8 mouse cellular contexts compared by ENCODE assay signal in the genomic region with DNA sequence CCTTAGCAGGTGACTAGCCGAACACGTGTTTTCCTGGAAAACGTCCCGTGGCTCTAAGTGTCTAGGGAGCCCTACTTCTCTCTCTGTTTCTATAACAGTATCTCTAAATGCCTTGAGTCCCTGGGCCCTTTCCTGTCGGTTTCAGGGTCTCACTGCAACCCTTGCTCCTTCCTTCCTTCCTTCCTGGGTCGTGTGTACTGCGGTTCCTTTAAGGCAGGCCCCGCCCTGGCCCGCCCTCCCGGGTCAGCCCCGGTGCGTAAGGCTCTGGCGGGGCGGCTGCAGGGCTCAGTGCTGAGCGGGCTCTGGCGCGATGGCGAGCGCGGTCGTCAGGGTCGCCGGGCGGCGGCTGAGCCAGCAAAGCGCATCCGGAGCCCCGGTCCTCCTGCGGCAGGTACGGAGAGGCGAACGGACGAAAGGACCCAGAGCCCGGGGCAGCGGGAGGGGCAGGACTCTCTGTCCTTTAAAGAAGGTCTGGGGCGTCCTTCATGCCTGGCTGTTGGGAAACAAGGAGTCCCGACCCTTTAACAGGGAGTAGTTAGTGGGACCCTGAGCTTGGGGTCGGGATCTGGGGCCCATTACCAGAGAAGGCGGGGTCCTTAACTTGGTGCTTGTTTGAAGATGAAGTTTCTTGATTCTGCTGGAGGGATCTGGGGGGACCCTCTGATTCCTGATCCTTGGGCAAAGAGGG. TPM values are rescaled to one million over a fixed set of nuclear protein-coding genes. Genes with fewer than 3 reads are reported as not detected.
DNase-seq lines count a peak whose midpoint lies in the region; ATAC-seq and TF ChIP-seq lines count a peak whose summit lies in the region.

No protein-coding gene starts in this region.

- peak; percentile 48 for DNase-seq in ES-CJ7 (ENCODE audit: low read depth, low spot score)
- peak; percentile 61 for DNase-seq in c-Kit-positive CD71-positive TER-119-positive erythroid progenitor cells, embryonic 14.5 days (ENCODE audit: low spot score)
- DNase-seq in forebrain, embryonic 11.5 days (ENCODE audit: low spot score): peak; percentile 87
- DNase-seq in heart, postnatal 10 days: peak; percentile 75 to 81
- DNase-seq in kidney, postnatal 36 days: peak; percentile 79 to 91
- DNase-seq in thymus, adult 2 months: peak; percentile 82

- peak overlapping the region; percentile 75 for H3K4me2 ChIP-seq in forebrain, embryonic 11.5 days (ENCODE audit: low read depth, low read length, severe bottlenecking)
- peak overlapping the region; percentile 92 for H3K4me2 ChIP-seq in lung, embryonic 16.5 days (ENCODE audit: low read depth, low read length)

- TF ChIP-seq CTCF in olfactory bulb, adult 2 months (IDR thresholded peaks at IDR 0.05; ENCODE audit: insufficient read depth, low read depth, low read length): no peak
- no peak for TF ChIP-seq CTCF in thymus, adult 2 months (IDR thresholded peaks at IDR 0.05; ENCODE audit: borderline replicate concordance, control insufficient read depth, extremely low read depth, insufficient read depth, low read length, poor library complexity)

- peak overlapping the region; percentile 61 for H3K4me3 ChIP-seq in forebrain, embryonic 11.5 days (ENCODE audit: low read depth, low read length)
- peak overlapping the region; percentile 75 for H3K4me3 ChIP-seq in lung, embryonic 16.5 days (ENCODE audit: low read length)
- peak overlapping the region; percentile 64 for H3K4me3 ChIP-seq in olfactory bulb, adult 2 months (ENCODE audit: insufficient read depth, low read depth, low read length)
- H3K4me3 ChIP-seq in thymus, adult 2 months (ENCODE audit: control insufficient read depth, insufficient read depth, low read length): peak overlapping the region; percentile 91

- no peaks in the 10 kb centered on the region for H3K36me3 ChIP-seq in forebrain, embryonic 11.5 days (ENCODE audit: control insufficient read depth, insufficient read depth, low read length)
- H3K36me3 ChIP-seq in lung, embryonic 16.5 days (ENCODE audit: control insufficient read depth, insufficient read depth, low read length): no peaks in the 10 kb centered on the region
- no peaks in the 10 kb centered on the region for H3K36me3 ChIP-seq in thymus, adult 2 months (ENCODE audit: control insufficient read depth, insufficient read depth, low read length)

- peak overlapping the region; percentile 72 for H3K9ac ChIP-seq in forebrain, embryonic 11.5 days (ENCODE audit: low read length)
- H3K9ac ChIP-seq in lung, embryonic 16.5 days (ENCODE audit: low read length): peak overlapping the region; percentile 83

- intact Hi-C loops in heart, postnatal 10 days (cut with DNase I): no loop called here

- H3K9me3 ChIP-seq in forebrain, embryonic 11.5 days (ENCODE audit: control insufficient read depth, low read length): no peaks in the 10 kb centered on the region
- no peaks in the 10 kb centered on the region for H3K9me3 ChIP-seq in lung, embryonic 16.5 days (ENCODE audit: control insufficient read depth, low read length)

- no peaks in the 10 kb centered on the region for H3K27me3 ChIP-seq in forebrain, embryonic 11.5 days (ENCODE audit: control insufficient read depth, insufficient read depth, low read length)
- no peaks in the 10 kb centered on the region for H3K27me3 ChIP-seq in lung, embryonic 16.5 days (ENCODE audit: control insufficient read depth, insufficient read depth, low read depth, low read length)
- no peaks in the 10 kb centered on the region for H3K27me3 ChIP-seq in thymus, adult 2 months (ENCODE audit: control insufficient read depth, insufficient read depth, low read length)

- TF ChIP-seq POLR2A in olfactory bulb, adult 2 months (IDR thresholded peaks at IDR 0.05; ENCODE audit: insufficient read depth, low read depth, low read length): peak; percentile 65; the same call in 1 of the 2 replicates
- TF ChIP-seq POLR2A in thymus, adult 2 months (IDR thresholded peaks at IDR 0.05; ENCODE audit: control insufficient read depth, extremely low read depth, insufficient read depth, low read length, poor library complexity): peak; percentile 77

- H3K27ac ChIP-seq in forebrain, embryonic 11.5 days (ENCODE audit: low read depth, low read length): no peak overlapping the region
- no peak overlapping the region for H3K27ac ChIP-seq in lung, embryonic 16.5 days (ENCODE audit: low read length)
- H3K27ac ChIP-seq in olfactory bulb, adult 2 months (ENCODE audit: insufficient read depth, low read depth, low read length): no peak overlapping the region
- H3K27ac ChIP-seq in thymus, adult 2 months (ENCODE audit: control insufficient read depth, insufficient read depth, low read length): no peak overlapping the region

- WGBS in forebrain, embryonic 11.5 days: 2% methylated on average over 38 of the region's 39 CpGs
- WGBS in lung, embryonic 16.5 days: 1% methylated on average over 39 of the region's 39 CpGs
- 2% methylated on average over 39 of the region's 39 CpGs for WGBS in olfactory bulb, adult 2 months
- WGBS in thymus, adult 2 months: 1% methylated on average over 39 of the region's 39 CpGs

- ATAC-seq in forebrain, embryonic 11.5 days (replicated peaks; ENCODE audit: low FRiP score): peak; percentile 94
- peak; percentile 94 for ATAC-seq in lung, embryonic 16.5 days (ENCODE audit: low read depth)

- H3K4me1 ChIP-seq in forebrain, embryonic 11.5 days (replicated peaks; ENCODE audit: control insufficient read depth, insufficient read depth, low read length): peaks cover 6% of the 10 kb centered on the region; the same call in 1 of the 2 replicates
- H3K4me1 ChIP-seq in lung, embryonic 16.5 days (replicated peaks; ENCODE audit: control insufficient read depth, insufficient read depth, low read length): peaks cover 16% of the 10 kb centered on the region; the same call in 1 of the 2 replicates
- H3K4me1 ChIP-seq in olfactory bulb, adult 2 months (ENCODE audit: control insufficient read depth, insufficient read depth, low read length): peaks cover 10% of the 10 kb centered on the region
- H3K4me1 ChIP-seq in thymus, adult 2 months (replicated peaks; ENCODE audit: control insufficient read depth, insufficient read depth, low read length): peaks cover 14% of the 10 kb centered on the region

RNA-seq across cellular contexts. Expression of gene Zfp575, which starts 6.3 kb away (rescaled TPM):
- 2.2 and 2.5 TPM in 2 replicates for polyA plus RNA-seq in forebrain, embryonic 11.5 days (2014; fragmentation: Nextera tagmentation; extraction: Ambion mirVana)
- total RNA-seq in heart, postnatal 10 days (2021): under 1 TPM; 0.32 to 0.45 TPM
- polyA plus RNA-seq in lung, embryonic 16.5 days (2015; fragmentation: Nextera tagmentation; extraction: Ambion mirVana): 2.2 and 2.3 TPM in 2 replicates
- polyA plus RNA-seq in olfactory bulb, adult 2 months (2012; ENCODE audit: insufficient read depth, insufficient read length, low replicate concordance, missing spikeins): not detected in 2 replicates
- polyA plus RNA-seq in thymus, adult 2 months (2012; rRNA removed): 0.24 and 0.98 TPM in 2 replicates

RNA-seq across cellular contexts. Expression of gene Ethe1, which starts 6.4 kb away (rescaled TPM):
- polyA plus RNA-seq in forebrain, embryonic 11.5 days (2014; fragmentation: Nextera tagmentation; extraction: Ambion mirVana): 17.9 and 21.4 TPM in 2 replicates
- 10 to 100 TPM; 20.5 to 25.0 TPM for total RNA-seq in heart, postnatal 10 days (2021)
- polyA plus RNA-seq in lung, embryonic 16.5 days (2015; fragmentation: Nextera tagmentation; extraction: Ambion mirVana): 21.9 and 22.4 TPM in 2 replicates
- polyA plus RNA-seq in olfactory bulb, adult 2 months (2012; ENCODE audit: insufficient read depth, insufficient read length, low replicate concordance, missing spikeins): not detected in 2 replicates
- polyA plus RNA-seq in thymus, adult 2 months (2012; rRNA removed): 43.3 and 45.9 TPM in 2 replicates

RNA-seq across cellular contexts. Expression of gene Phldb3, which starts 16.8 kb away (rescaled TPM):
- polyA plus RNA-seq in forebrain, embryonic 11.5 days (2014; fragmentation: Nextera tagmentation; extraction: Ambion mirVana): not detected in 2 replicates
- total RNA-seq in heart, postnatal 10 days (2021): under 1 TPM; 0.22 to 0.48 TPM
- polyA plus RNA-seq in lung, embryonic 16.5 days (2015; fragmentation: Nextera tagmentation; extraction: Ambion mirVana): 0.15 and 0.21 TPM in 2 replicates
- not detected in 2 replicates for polyA plus RNA-seq in olfactory bulb, adult 2 months (2012; ENCODE audit: insufficient read depth, insufficient read length, low replicate concordance, missing spikeins)
- 10.7 and 11.5 TPM in 2 replicates for polyA plus RNA-seq in thymus, adult 2 months (2012; rRNA removed)

RNA-seq across cellular contexts. Expression of gene Lypd3, which starts 42.6 kb away (rescaled TPM):
- 0.69 and 0.73 TPM in 2 replicates for polyA plus RNA-seq in forebrain, embryonic 11.5 days (2014; fragmentation: Nextera tagmentation; extraction: Ambion mirVana)
- total RNA-seq in heart, postnatal 10 days (2021): not detected
- 0.26 and 0.92 TPM in 2 replicates for polyA plus RNA-seq in lung, embryonic 16.5 days (2015; fragmentation: Nextera tagmentation; extraction: Ambion mirVana)
- polyA plus RNA-seq in olfactory bulb, adult 2 months (2012; ENCODE audit: insufficient read depth, insufficient read length, low replicate concordance, missing spikeins): not detected in 2 replicates
- 4.2 and 4.7 TPM in 2 replicates for polyA plus RNA-seq in thymus, adult 2 months (2012; rRNA removed)

RNA-seq across cellular contexts. Expression of gene Xrcc1, which starts 47.7 kb away (rescaled TPM):
- polyA plus RNA-seq in forebrain, embryonic 11.5 days (2014; fragmentation: Nextera tagmentation; extraction: Ambion mirVana): 140 and 150 TPM in 2 replicates
- 10 to 100 TPM; 28.8 to 33.2 TPM for total RNA-seq in heart, postnatal 10 days (2021)
- 112 TPM in 2 replicates for polyA plus RNA-seq in lung, embryonic 16.5 days (2015; fragmentation: Nextera tagmentation; extraction: Ambion mirVana)
- not detected in 2 replicates for polyA plus RNA-seq in olfactory bulb, adult 2 months (2012; ENCODE audit: insufficient read depth, insufficient read length, low replicate concordance, missing spikeins)
- polyA plus RNA-seq in thymus, adult 2 months (2012; rRNA removed): 115 and 116 TPM in 2 replicates

Comparison
In these comparisons a context has a peak if more than half of its experiments do, and no peak if none do; other contexts are left out.
1. RNA of gene Ethe1, which starts 6.4 kb away (polyA plus RNA-seq): 43.3 to 45.9 TPM in thymus, adult 2 months, 21.9 to 22.4 TPM in lung, embryonic 16.5 days and 17.9 to 21.4 TPM in forebrain, embryonic 11.5 days; not detected in olfactory bulb, adult 2 months; every median in the first group is over 10 times any median in the second.
2. Peak in every context shown above with its lines, with median percentiles within 50 percentile points of each other: DNase-seq and H3K4me3 ChIP-seq.